Mouse (Mus musculus) CD4-positive, CD25-positive, alpha-beta regulatory T cell, adult 2 months (primary cell): ENCODE results near the gene Prss33.
"Not testable (repeated sequence)": the region's sequence is repeated elsewhere in the genome, so short reads cannot be mapped to it uniquely, and the experiment has no call there.

ENCODE experiments used
- DNase-seq: peaks from one replicate; pipeline ENCODE4 v3.0.0-alpha.2; 2012; ENCODE audit warnings: low read depth, low spot score

Gene Prss33

DNA sequence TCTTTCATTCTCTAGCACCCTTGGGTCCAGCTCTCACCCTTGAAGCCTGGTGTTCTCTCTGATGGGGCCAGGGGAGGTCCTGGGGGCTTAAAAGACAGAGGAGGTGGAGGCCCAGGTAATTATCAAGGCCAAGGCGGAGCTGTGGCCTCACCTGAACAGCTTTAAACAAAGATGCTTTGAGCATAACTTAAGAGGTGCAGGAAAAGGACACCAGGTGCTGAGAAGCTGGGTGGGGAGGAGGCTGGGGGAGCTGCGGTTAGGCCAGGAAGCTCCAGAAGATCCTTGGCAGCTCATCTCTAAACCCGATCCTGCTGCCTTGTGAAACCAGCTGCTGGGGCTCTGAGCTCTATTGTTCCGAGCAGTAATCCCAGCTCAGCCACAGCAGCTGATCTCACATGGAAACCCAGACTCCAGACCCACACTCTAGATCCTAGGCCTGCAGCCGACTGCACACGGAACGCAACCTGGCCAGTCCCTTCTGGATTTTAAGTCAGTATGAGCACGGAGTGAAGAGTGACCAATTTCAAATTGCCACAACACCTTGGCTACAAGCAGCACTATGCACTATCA lies at the start of gene Prss33:
Prss33 (minus strand) TSS at position 51 of the 570 bp plus-strand sequence.
- no peak for DNase-seq

DNA sequence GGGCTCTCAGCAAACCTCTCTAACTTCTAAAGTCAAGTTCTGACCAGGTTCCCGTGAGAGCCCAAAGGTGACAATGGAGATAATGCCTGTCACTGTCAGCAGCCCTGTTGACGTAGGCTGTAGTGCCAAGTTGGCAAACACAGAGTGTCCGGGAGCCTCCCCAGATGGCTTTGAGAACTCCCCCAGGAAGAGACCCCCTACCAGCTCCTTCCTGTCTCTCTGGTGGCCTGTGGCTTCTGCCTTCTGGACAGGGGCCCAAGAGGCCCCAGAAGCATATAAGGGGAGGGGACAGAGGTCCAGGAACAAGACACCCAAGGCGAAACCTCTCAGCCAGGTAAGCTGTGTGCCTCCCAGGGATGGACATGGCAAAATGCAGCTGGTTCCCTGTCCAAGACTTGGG lies 44.7 kb upstream of the Prss33 start, which contains the start of the genes Dcpp1 and Dcpp2:
Dcpp1 (plus strand) TSS at position 301 of the 400 bp plus-strand sequence.
Dcpp2 (plus strand) TSS at position 305 of the 400 bp plus-strand sequence.
- DNase-seq: not testable (repeated sequence)

DNA sequence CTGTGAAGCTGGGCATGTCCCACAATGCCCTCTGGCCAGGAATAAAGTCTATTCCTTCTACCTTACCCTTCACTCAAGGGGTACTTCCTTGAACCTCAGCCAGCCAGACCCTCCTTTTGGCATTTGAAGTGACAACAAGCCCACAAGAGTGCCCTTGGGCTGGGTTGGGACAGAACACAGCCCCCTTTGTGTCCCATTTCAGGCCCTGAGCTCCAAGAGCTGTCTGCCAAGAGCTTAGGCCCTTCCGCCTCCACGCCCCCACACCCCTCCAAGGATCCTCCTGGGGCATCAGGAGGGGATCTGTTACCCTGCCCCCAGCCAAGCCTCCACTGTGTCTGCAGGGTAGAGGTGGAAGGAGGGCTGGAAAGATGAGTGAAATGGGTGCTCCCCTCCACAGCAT lies 41.3 kb upstream of the Prss33 start:
- no peak for DNase-seq

DNA sequence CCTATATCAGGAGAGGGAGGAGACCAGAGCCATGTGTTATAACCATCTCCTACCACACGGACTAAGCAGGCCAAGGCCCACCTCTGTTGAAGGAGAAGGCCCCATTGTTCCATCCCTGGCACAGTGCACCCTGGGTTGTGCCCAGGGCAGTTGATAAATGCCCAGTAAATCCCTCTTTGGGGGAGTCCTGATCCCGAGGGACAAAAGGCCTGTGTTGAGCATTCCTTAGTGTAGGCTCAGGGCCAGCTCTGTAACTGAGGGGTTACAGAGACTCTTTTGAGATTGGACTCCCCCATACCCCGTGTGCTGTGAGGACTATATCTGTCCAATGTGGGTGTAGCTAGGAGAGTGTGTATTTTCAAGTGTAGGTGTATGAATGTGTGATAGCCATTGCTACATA lies 40.9 kb upstream of the Prss33 start:
- DNase-seq: no peak

DNA sequence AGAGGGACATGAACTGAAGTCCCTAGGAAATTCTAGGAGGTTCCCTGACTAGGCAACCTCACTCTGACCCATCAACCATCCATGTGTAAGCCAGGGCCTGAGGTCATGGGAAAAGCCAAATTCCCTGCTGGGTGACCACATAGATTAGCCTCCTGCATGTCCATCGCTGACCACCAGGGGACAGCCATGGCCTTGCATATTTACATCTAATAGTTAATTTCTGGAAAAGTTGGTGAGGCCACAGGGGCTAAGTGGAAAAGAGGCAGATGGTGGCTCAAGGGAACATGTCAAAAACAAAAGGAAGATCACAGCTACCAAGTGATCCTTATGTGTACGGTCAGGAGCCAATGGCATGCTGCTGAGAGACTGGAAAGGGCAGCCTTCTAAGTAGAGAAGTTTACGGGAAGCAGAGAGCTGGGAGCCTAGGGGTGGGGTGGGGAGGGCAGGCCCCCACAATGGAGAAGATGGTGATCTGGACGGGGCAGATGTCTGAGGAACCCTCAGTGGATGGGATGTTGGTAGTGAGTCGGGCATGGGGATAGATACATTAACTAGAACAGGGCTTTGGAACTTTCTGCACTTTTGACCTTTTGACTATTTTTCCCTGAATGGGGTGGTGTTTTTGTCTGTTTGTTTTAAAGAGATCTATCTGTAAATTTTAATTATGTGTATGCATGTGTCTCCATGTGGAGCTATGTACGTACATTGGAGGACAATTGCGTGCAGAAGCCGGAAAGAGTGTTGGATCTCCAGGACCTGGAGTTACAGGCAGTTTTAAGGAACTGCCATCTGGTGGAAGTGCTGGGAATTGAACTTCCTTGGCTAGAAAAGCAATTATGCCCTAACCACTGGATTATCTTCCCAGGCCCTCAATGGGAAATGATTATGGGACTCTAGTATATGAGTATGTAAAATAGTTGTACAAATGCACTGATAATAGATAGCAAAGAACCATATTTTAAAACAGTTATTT lies 38.3 kb upstream of the Prss33 start:
- DNase-seq: peak; percentile 39

DNA sequence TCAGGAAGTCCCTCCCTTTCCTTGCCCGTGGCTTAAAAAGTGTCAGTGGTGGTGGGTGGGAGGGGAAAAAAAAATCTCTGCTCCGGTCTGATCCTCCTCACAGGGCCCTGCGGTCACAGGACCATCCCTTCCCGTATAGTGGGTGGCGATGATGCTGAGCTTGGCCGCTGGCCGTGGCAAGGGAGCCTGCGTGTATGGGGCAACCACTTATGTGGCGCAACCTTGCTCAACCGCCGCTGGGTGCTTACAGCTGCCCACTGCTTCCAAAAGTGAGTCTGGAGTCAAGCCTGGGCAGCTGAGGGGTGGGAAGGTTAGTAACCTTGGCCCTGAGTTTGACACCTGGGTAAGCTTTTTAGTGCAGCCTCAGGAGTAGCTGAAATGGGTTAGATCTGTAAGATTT lies 32.7 kb upstream of the Prss33 start:
- DNase-seq: no peak

DNA sequence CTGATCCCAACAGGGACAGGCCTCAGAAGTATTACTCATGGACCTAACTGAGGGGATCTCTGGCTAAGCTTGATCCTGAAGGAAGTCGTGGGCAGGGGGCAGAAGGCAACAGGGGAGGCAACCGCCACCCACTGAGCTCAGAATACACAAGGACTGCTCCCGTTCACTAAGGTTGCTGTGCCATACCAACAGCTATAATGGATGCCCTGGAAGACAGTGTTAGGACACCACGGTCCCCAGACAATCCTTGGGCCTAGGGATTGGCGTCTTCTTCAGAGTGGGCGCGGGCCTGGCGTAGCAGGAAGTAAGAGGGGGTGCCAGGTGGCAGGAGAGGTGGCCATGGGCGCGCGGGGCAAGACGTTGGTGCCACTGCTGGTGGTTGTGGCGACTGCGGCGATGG lies 31.9 kb upstream of the Prss33 start, which contains the start of gene Prss21:
Prss21 (plus strand) TSS at position 301 of the 400 bp plus-strand sequence.
- DNase-seq: no peak

DNA sequence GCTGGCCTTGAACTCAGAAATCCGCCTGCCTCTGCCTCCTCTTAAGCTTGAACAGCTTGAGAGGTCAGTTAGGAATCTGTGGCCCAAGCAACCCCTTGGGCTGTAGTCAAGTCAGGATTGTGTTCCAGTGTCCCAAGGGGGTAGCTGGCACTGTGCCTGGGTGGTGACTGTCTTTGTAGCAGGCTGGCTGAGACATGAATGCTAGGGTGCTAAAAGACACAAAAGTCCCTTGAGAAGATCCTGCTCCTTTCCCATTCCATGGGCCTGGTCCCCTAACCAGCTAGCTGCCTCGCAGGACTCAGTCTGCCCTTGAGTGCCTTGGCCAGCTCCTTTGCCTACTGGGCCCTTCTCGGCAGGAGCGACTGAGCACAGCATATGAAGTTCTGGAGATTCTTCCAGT lies 27.1 kb upstream of the Prss33 start:
- no peak for DNase-seq

DNA sequence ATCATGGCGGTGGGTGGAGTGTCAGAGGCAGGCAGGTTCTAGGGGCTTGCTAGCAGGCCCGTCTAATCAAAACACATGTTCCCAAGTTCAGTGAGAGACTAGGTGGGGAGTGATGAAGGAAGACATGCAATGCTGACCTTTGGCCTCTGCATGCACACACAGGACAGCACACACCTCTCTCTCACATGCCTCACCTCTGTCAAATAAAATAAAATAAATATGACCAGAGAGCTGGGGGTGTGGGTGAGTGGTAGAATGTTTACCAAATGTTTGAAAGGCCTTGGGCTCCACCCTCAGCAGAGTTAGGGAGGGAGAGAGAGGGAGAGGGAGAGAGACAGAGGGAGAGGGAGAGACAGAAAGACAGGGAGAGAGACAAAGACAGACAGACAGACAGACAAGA lies 22.1 kb upstream of the Prss33 start:
- DNase-seq: no peak

DNA sequence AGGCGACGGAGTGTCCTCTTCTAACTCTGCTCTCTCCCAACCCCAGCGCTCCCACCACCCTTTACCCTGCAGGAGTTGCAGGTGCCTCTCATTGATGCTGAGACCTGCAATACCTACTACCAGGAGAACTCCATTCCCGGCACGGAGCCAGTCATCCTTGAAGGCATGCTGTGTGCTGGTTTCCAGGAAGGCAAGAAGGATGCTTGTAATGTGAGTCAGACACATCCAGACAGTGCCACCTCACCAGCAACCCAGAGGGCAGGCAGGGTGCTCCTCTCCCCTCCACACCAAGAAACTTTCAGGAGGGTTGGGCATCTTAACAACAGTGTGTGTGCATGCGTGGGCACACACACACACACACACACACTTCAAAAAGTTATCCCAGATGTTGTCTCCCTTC lies 21.3 kb upstream of the Prss33 start:
- DNase-seq: no peak

DNA sequence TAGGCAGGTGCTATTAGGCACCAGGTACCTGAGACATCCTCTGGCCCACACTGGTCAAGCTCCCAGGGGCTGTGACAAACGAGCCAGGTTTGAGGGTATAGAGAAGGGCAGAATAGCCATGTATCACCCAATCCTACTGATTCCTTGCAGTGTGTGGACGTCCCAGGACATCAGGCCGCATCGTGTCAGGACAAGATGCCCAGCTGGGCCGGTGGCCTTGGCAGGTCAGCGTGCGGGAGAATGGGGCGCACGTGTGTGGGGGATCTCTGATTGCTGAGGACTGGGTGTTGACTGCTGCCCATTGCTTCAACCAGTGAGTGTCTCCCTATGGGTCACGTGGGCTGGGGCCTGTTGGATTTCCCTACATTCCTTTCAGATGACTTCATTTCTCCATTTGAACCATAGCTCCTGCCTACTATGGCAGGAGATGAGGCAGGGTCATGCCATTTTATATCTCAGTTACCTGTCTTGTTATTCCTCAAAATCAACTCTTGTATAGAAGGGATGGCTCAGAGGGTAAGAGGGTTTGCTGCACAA lies 18.4 kb upstream of the Prss33 start:
- no peak for DNase-seq

DNA sequence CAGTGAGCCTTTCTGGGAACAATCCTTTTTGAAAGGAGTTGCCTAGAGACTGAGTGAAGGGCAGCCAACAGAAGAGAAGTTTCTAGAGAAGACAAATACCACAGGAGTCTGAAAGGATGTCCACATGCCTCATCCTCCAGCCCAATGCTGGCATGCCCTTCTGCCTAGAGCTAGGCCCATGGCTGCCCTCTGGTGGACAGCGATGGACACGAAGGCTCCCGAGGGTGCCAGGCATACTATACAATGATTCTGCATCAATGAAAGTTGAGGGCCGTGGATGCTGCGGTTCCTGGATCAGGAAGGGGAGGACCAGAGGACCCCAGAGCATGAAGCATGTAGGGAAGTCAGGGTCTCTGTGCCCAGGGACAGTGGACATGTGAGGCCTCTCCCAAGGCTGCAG lies 17.4 kb upstream of the Prss33 start:
- DNase-seq: peak; percentile 73

DNA sequence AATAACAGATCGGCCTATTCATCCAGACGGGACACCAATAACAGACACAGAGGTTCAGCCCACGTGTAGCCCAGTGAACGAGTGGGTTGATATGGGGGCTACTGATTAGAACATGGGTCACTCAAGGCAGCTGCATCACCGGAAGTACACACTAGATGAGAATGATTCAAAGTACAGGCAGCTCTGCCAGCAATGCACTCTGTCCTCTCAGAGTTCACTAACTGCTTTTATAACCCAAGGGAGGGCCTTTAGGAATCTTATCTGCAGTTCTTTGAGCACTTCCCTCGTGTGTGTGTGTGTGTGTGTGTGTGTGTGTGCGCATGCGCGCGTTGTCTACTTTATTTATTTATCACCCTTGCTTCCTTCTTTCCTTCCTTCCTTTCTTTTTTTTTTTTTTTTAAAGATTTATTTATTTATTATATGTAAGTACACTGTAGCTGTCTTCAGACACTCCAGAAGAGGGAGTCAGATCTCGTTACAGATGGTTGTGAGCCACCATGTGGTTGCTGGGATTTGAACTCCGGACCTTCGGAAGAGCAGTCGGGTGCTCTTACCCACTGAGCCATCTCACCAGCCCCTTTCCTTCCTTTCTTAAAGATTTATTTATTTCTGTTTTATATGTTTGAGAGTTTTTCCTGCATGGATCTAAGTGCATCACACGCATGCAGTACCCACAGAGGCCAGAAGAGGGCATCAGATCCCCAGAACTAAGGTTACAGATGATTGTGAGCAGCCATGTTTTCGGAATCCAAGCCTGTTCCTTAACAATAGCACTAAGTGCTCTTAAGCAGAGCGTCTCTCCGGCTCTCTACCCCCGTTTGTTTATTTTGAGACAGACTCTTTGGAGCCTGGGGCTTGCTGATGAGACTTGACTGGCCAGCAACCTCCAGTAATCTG lies 15.2 kb upstream of the Prss33 start:
- DNase-seq: peak; percentile 81

DNA sequence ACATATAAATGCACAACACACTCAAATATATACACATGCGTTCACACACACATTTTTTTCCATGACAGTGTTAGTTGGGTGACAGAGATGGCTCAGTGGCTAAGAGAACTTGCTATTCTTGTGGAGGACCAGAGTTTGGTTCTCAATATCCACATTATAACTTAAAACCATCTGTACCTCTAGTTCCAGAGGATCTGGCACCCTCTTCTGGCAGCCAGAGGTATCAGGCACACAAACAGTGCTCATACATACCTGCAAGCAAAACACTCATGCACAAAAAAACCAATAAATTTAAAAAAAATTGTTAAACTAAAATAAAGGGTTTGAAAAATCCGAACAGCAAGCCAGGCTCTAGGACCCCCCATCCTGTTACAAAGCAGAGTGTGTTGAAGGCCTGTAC lies 14.2 kb upstream of the Prss33 start:
- DNase-seq: peak; percentile 35

DNA sequence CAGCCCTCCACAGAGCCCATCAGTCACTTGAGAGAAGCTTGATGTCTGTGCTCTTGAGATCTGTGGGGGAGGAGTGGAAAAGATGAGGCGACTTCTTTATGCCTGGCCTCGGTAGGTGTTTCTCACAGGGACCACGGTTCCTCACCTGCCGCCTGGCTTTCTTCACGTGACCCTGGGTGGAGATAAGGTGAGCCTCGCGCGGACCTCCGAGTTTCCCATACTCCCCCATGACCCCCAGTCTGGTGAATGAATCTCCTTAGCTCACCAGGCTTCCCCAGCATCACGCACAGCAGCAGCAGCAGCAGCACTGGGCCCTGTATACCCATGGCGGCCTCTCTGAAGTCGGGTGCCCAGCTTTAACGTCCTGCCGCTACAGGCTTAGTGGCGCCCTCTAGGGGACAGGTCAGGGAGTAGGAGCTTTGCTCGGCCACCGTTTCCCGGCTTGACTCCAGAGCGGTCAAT lies 8.0 kb upstream of the Prss33 start, which contains the start of the genes Prss32 and Prss41:
Prss32 (plus strand) TSS at position 44 of the 462 bp plus-strand sequence.
Prss41 (minus strand) TSS at position 361 of the 462 bp plus-strand sequence.
- peak; percentile 86 for DNase-seq

DNA sequence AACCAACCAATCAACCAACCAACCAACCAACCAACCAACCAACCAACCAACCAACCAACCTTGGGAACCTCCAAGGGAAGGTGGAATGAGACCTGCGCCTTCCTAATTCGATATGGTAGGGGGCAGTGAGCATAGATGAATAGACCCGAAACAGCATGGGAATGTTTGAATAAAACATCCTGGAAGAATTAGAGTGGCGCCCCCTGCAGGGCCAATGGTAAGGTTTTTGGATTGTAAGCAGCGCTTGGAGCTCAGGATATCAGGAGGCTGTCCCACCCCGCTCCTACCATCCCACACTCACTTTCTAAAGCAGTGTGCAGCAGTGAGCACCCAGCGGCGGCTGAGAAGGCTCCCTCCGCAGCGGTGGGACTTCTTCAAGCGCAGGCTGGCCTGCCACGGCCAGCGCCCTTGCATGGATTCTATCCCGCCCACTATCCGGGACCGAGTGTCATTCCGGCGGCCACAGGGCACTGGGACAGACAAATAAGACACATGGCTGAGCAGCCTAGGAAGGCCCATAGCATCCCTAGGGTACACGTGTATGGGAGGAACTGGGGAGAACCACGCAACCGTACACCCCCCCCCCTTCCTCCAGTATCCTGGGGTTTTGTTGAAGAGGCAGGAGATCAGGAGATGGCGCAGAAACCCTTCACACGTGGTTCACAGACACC lies 7.4 kb upstream of the Prss33 start:
- DNase-seq: peak; percentile 58

DNA sequence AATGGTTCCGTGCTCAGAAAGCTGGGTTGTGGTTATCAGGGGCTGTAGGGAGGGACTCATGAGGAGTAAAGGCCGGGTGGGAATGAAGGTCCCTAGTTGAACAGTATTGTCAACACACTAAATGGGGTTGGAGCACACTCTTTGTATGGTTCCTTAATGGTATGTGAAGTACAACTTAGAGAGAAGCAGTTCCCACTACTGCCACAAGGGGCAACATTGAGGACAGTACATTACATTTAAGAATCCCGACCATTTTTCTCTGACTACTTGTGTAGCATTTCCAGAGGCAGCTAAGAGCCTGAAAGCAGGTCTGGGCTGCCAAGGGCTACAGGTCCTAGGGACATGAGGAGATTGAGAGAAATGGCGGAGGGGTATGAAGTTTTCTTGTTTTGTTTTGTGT lies 5.3 kb upstream of the Prss33 start:
- peak; percentile 87 for DNase-seq

DNA sequence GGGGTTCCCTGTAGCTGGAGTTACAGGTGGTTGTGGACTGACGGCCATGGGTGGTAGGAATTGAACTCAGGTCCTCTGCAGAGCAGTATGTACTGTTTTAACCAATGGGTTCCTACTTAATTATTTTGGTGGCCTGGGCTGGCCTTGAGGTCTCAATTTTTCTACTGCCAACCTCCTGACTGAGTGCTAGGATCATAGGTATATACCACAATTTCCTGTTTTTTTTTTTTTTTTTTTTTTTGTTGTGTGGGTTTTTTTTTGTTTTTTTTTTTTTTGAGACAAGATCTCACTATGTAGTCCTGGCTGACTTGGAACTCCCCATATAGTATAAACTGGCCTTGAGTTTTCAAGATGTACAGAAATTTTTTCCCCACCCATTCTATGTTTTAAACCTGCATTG lies 4.7 kb downstream of the Prss33 start:
- no peak for DNase-seq

DNA sequence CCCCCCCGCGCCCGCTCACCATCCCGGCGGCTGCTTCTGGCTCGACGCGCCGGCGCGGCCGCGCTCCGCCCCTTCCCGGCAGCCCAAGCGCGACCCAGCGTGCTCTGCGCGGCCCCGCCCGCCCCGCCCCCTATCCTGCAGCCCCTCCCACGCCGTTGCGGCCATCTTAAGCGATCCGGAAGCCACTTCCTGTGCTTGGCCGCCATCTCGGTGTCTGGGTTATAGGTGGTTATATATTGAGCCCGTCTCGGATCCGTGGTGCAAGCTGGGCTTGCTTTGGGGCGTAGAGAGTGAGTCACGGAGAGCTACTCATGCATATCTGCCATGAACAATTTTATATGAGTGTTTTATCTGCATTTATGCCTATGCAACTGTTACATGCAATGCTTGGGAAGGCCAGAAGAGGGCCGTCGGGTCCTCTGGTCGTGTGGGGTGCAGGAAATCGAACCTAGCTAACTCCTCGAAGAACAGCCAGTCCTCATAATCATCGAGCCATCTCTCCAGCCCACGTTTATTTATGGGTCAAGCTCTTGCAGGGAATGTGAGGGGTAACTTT lies 6.7 kb downstream of the Prss33 start, which contains the start of gene Elob:
Elob (minus strand) TSS at position 73 of the 556 bp plus-strand sequence.
- DNase-seq: peak; percentile 95
